Mouse (Mus musculus) limb, embryonic 12.5 days (tissue): ENCODE measurements around the gene Nyap1. TPM values are rescaled to one million over a fixed set of nuclear protein-coding genes. Genes with fewer than 3 reads are reported as not detected.
A peak's percentile ranks its signal among the peaks of the same experiment; 100 is the strongest.

Experiments
- ATAC-seq: fragments of 200-750 bp; cut with Nextera tagmentation; 2 replicates; pipeline ENCODE4 v1.8.0; 2017; ENCODE audit warnings: low read depth, moderate TSS enrichment; ENCODE audit not compliant: insufficient number of reproducible peaks, insufficient read depth, low FRiP score, low TSS enrichment
- H3K27ac ChIP-seq: fragments of 300-500 bp; sonication (generic); 2 replicates; pipeline ENCODE4 v1.5.1; 2016; ENCODE audit warnings: mild to moderate bottlenecking, moderate library complexity
- H3K27me3 ChIP-seq: fragments of 300-500 bp; sonication (generic); 2 replicates; pipeline ENCODE4 v1.6.1; 2016; ENCODE audit warnings: mild to moderate bottlenecking, moderate library complexity
- H3K36me3 ChIP-seq: fragments of 300-500 bp; sonication (generic); 2 replicates; pipeline ENCODE4 v1.6.1; 2016; ENCODE audit warnings: mild to moderate bottlenecking, moderate library complexity
- H3K4me1 ChIP-seq: fragments of 300-500 bp; sonication (generic); replicated peaks from 2 replicates; pipeline ENCODE4 v1.6.1; 2016
- H3K4me2 ChIP-seq: fragments of 300-500 bp; sonication (generic); 2 replicates; pipeline ENCODE4 v1.6.1; 2016; ENCODE audit warnings: mild to moderate bottlenecking, moderate library complexity
- H3K4me3 ChIP-seq: fragments of 300-500 bp; sonication (generic); replicated peaks from 2 replicates; pipeline ENCODE4 v1.5.1; 2016; ENCODE audit warnings: mild to moderate bottlenecking
- H3K9ac ChIP-seq: fragments of 300-500 bp; sonication (generic); replicated peaks from 2 replicates; pipeline ENCODE4 v1.6.1; 2016; ENCODE audit warnings: mild to moderate bottlenecking, moderate library complexity
- H3K9me3 ChIP-seq: fragments of 300-500 bp; sonication (generic); 2 replicates; pipeline ENCODE4 v1.6.1; 2016; ENCODE audit warnings: mild to moderate bottlenecking, moderate library complexity
- WGBS: fragments of 180-500 bp; shearing (Covaris S2); methylation state at CpG from one replicate; pipeline ENCODE4 v1.1.7; 2016; 5-methylcytosine and 5-hydroxymethylcytosine counted together
- polyA plus RNA-seq: library from polyadenylated mRNA; unstranded; fragments of >200 nt; fragmentation: Nextera tagmentation; extraction: Ambion mirVana; gene quantifications from 2 replicates; pipeline ENCODE4 v1.2.1, GENCODE M21; 2016

Nyap1 gene
- 3.8 and 4.5 TPM in 2 replicates for polyA plus RNA-seq

DNA sequence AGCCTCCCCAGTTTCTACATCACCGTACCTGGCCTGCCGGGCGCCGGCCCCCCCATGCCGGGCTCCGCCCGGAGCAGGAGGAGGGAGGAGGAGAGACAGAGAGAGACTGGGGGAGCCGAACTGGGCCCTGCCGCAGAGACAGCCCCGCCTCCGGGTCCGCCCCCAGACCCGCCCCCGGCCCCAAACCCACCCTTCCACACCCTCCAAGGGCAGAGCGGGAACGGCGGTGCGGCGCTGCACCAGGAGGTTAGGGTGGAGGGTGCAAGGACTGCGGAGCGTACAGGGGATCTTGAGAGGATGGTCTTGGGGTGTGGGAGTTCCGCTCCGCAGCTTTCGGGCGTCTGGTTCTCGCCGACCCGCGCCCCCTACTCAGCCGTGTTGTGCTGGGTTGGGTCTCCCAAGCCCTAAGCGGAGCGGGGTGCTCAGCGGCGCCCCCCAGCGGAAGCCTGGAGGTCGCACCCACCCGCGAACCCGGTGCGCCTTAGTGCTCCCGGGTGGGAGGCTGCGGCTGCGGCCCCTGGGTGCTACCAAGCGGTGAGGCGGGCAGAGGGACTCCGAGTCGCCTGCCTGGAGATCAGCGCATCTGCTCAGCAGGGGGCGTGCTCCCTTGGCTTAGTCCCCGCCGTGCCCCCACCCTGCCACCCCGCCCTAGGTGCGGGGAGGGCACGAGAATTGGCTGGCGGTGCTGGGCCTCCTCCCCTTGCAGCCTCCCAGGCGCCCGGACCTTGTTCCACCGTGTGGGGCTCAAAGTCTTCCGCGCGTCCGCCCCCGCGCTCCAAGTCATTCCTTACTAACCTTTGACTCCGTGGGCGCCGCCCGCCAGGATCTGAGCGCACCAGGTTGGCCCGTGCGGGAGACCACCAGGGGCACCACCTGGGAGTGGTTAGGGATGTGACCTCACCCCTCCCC is at the start of gene Nyap1:
Nyap1 (minus strand) TSS at position 585 of the 909 bp plus-strand sequence.
- Histone ChIP-seq H3K9ac (peak within 1 kb of the TSS; percentile 66), H3K36me3 (peaks cover 17% of the 10 kb centered on the region), H3K27me3 (no peaks in the 10 kb centered on the region), H3K4me3 (peak within 1 kb of the TSS; percentile 65), H3K4me1 (peaks cover 36% of the 10 kb centered on the region), H3K4me2 (peak within 1 kb of the TSS; percentile 91), H3K9me3 (no peaks in the 10 kb centered on the region), H3K27ac (peak within 1 kb of the TSS; percentile 68)
- under 1% methylated on average over 71 of the region's 71 CpGs for WGBS
- peak; percentile 89 for ATAC-seq

DNA sequence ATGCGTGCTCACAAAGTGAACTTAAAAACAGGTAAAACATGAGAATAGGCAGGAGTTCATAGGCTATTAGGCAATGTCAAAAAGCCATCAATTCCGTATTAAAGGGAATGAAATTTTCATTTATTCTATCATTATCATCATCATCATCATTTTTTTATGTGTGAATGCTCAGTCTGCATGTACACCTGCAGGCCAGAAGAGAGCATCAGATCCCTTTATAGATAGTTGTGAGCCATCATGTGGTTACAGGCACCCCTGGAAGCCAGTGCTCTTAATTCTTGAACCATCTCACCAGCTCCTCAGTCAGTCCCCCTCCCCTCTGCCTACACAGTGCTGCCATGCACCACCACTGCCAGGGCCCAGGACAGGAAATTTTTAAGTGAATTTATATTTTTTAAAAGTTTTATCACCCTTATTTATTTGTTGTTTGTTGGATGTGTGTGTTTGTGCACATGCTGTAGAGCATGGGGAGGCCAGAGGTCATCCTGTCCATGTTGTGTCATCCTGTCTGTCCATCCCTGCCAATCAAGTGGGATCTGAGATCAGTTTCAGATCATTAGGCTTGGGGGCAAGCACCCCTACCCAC is 47.6 kb upstream of the Nyap1 start:
- Histone ChIP-seq H3K27me3 (no peaks in the 10 kb centered on the region), H3K9ac (no peak overlapping the region), H3K4me1 (peaks cover 16% of the 10 kb centered on the region), H3K4me3 (no peak overlapping the region), H3K4me2 (no peak overlapping the region), H3K36me3 (peaks cover 10% of the 10 kb centered on the region; the same call in 1 of the 2 replicates), H3K27ac (no peak overlapping the region), H3K9me3 (no peaks in the 10 kb centered on the region)
- WGBS = 84% methylated on average over 2 of the region's 2 CpGs
- no peak for ATAC-seq

GRCm38 (mm10) chr5:137788171-137788570 is 46.8 kb upstream of the Nyap1 start:
- ATAC-seq = no peak
- no peak overlapping the region for H3K9ac ChIP-seq
- H3K4me2 ChIP-seq = peak overlapping the region; percentile 88
- WGBS = 72% methylated on average over 24 of the region's 24 CpGs
- peak overlapping the region; percentile 88 for H3K4me3 ChIP-seq
- no peaks in the 10 kb centered on the region for H3K9me3 ChIP-seq
- H3K27me3 ChIP-seq = no peaks in the 10 kb centered on the region
- H3K36me3 ChIP-seq = peaks cover 19% of the 10 kb centered on the region
- no peak overlapping the region for H3K27ac ChIP-seq
- peaks cover 25% of the 10 kb centered on the region for H3K4me1 ChIP-seq

DNA sequence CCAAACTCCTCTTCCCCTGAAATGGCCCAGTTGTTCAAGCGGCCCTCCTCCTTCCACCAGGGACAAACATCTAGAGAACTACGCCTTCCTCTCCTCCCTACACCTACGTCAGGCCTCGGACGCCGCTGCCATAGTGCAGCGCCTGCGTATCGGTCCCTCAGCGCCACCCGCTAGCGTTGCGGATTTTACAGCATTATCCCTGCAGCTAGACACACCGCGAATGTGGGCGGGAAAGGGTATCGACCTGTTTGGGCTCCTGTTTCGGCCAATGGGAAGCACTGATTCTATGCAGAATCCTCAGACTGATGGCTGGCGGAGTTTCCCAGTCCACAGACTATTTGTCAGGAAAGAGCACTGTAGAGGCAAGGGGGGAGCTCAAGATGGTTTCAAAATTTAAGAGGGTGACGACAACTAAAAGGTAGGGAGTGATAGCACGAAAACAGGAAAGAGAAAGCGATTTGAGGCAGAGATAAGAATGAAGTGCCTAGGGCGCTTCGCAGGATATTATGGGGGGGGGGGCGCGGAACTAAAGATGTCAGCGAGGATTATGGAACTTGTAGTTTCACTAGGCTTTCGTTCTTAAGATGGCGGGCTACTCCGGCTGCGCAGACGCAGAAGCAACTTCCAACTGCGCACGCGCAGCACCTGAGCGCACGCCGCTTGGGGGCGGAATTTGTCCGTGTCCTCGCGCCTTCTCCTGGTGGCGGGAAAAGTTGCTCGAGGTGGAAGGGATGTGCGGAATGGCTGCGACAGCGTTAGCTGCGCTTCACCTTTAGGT is 45.9 kb upstream of the Nyap1 start, which contains the start of the genes Mepce and Zcwpw1:
Mepce (minus strand) TSS at position 505 of the 778 bp plus-strand sequence.
Zcwpw1 (plus strand) TSS at position 648 of the 778 bp plus-strand sequence.
- Histone ChIP-seq H3K9ac (peak within 1 kb of the TSS; percentile 93), H3K27me3 (no peaks in the 10 kb centered on the region), H3K36me3 (peaks cover 27% of the 10 kb centered on the region), H3K27ac (peak within 1 kb of the TSS; percentile 98), H3K9me3 (no peaks in the 10 kb centered on the region), H3K4me3 (peak within 1 kb of the TSS; percentile 88), H3K4me1 (peaks cover 30% of the 10 kb centered on the region), H3K4me2 (peak within 1 kb of the TSS; percentile 88)
- under 1% methylated on average over 48 of the region's 48 CpGs for WGBS
- ATAC-seq = peak; percentile 50

DNA sequence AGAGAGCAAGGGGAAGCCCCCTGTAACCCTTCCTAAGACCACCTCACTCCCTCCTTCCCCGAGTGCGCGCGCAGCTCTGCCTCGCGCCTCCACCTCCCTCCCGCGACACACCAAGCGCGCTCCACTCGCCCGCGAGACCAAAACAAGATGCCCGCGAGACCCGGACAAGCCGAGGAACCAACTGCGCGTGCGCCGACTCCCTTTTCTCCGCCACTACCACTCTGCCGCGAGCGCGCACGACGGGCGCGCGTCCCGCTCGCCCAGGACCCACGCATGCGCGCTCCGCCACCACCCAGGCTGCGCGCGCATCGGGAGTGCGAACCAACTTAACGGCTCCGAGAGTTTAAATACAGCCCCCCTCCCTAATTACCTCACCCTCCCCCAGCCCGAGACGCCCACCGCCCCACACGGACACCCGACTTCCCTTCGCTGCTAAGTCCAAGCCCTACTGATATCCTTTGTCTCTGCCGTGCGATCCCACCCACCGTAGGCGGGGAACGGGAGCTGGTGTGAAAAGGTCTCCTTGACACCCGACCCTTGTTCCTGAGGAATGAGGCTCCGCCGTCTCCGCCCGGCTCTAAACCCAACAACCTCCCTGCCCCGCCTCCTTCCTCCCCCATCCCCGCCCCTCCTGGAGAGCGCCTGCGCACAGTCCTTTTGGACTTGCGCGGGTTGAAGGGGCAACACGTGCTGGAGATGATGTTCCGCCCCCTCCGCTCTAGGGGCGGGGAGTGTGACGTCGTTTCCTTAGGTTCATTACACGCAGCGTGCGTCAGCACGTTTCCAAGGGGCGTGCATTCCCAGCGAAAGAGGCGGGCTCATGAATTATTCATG is 44.9 kb upstream of the Nyap1 start:
- peaks cover 30% of the 10 kb centered on the region for H3K4me1 ChIP-seq
- H3K9me3 ChIP-seq = no peaks in the 10 kb centered on the region
- WGBS = under 1% methylated on average over 79 of the region's 79 CpGs
- peaks cover 37% of the 10 kb centered on the region for H3K36me3 ChIP-seq
- peak overlapping the region; percentile 88 for H3K4me2 ChIP-seq
- ATAC-seq = peak; percentile 84
- peak overlapping the region; percentile 88 for H3K4me3 ChIP-seq
- H3K27me3 ChIP-seq = no peaks in the 10 kb centered on the region
- peak overlapping the region; percentile 98 for H3K27ac ChIP-seq
- H3K9ac ChIP-seq = peak overlapping the region; percentile 93

- H3K9ac ChIP-seq = peak overlapping the region; percentile 93
- 5% methylated on average over 50 of the region's 62 CpGs for WGBS
- peak overlapping the region; percentile 98 for H3K27ac ChIP-seq
- H3K4me2 ChIP-seq = peak overlapping the region; percentile 88
- peak overlapping the region; percentile 88 for H3K4me3 ChIP-seq
- no peaks in the 10 kb centered on the region for H3K27me3 ChIP-seq
- H3K36me3 ChIP-seq = peaks cover 47% of the 10 kb centered on the region
- no peaks in the 10 kb centered on the region for H3K9me3 ChIP-seq
- ATAC-seq = 0 out of 2 replicates have a peak, but pooled peaks have one; percentile 0
- peaks cover 33% of the 10 kb centered on the region for H3K4me1 ChIP-seq
Observed at GRCm38 (mm10) chr5:137785164-137786031, 44.0 kb upstream of the Nyap1 start.

GRCm38 (mm10) chr5:137784546-137784945 is 43.1 kb upstream of the Nyap1 start:
- H3K27me3 ChIP-seq = no peaks in the 10 kb centered on the region
- ATAC-seq = no peak
- H3K27ac ChIP-seq = peak overlapping the region; percentile 98; the same call in 1 of the 2 replicates
- H3K4me1 ChIP-seq = peaks cover 42% of the 10 kb centered on the region
- no peaks in the 10 kb centered on the region for H3K9me3 ChIP-seq
- H3K4me2 ChIP-seq = peak overlapping the region; percentile 88
- H3K4me3 ChIP-seq = peak overlapping the region; percentile 88
- peaks cover 51% of the 10 kb centered on the region for H3K36me3 ChIP-seq
- peak overlapping the region; percentile 93 for H3K9ac ChIP-seq
- 87% methylated on average over 14 of the region's 14 CpGs for WGBS

DNA sequence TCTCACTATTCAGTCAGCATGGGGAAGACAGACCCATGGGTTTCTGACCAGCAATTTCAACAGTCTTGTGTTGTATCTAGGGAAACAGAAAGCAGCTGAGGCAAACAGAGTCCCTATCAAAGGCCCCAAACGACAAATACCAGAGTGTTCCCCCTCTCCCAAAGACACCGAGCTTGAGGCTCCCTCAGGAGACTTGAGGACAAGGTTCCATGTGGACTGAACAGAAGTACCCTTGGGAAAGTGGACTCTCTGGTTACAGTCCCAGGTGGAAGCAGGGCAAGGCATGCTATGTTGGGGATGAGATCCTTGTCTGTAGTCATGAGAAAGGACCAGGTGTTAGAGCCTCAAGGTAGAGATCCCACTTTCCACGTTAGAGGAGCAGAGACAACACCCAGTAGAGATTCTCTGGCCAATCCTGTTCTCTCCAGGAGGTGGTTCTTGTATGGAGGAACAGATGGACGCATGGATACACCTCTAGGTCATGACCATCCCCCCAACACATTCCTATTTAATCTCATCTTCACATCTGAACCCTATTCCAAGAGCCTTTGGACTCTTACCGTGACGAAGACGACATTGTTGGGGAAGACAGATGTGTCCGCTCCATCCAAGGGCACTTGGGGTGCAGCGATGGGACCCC is 42.6 kb upstream of the Nyap1 start:
- Histone ChIP-seq H3K9me3 (no peaks in the 10 kb centered on the region), H3K27me3 (no peaks in the 10 kb centered on the region), H3K27ac (0 out of 2 replicates have a peak overlapping the region, but pooled peaks have one; percentile 17), H3K4me3 (peak overlapping the region; percentile 88), H3K4me1 (peaks cover 43% of the 10 kb centered on the region), H3K4me2 (peak overlapping the region; percentile 88), H3K36me3 (peaks cover 51% of the 10 kb centered on the region), H3K9ac (peak overlapping the region; percentile 93)
- ATAC-seq = no peak
- WGBS = 75% methylated on average over 9 of the region's 9 CpGs

GRCm38 (mm10) chr5:137782776-137783522 is 41.5 kb upstream of the Nyap1 start:
- Histone ChIP-seq H3K27me3 (no peaks in the 10 kb centered on the region), H3K9me3 (no peaks in the 10 kb centered on the region), H3K4me2 (peak overlapping the region; percentile 88), H3K27ac (no peak overlapping the region; the same call in 1 of the 2 replicates), H3K36me3 (peaks cover 51% of the 10 kb centered on the region), H3K4me1 (peaks cover 47% of the 10 kb centered on the region), H3K9ac (peak overlapping the region; percentile 93; the same call in 1 of the 2 replicates), H3K4me3 (peak overlapping the region; percentile 88)
- 88% methylated on average over 13 of the region's 13 CpGs for WGBS
- no peak for ATAC-seq
